Mouse (Mus musculus) cerebellum, adult 8-10 months (tissue): Measurements from ENCODE around the gene Cdh6.

Experiments used
- DNase-seq: peaks from one replicate; pipeline ENCODE4 v3.0.0; 2022

The Cdh6 gene

GRCm38 (mm10) chr15:13047910-13048309, 125.6 kb downstream of the Cdh6 start:
- no peak for DNase-seq

GRCm38 (mm10) chr15:13034436-13034835, 139.0 kb downstream of the Cdh6 start:
- no peak for DNase-seq

DNA sequence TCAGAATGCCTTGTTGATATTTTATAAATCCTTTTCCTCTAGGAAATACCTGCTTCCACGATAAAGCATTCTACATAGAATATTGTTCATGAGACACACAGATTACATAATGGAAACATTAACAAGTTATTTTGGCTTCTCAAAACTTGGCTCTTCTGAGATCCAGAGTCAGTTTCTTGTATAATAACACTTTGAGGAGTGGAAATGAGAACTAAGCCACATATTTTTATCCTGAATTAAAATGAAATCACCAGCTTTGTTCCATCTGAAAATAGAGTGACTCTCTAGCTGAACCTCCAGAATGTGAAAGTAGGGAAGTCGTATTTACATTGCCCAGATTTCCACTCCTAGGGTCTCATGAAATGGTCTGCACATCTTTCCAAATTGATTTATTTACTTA, 142.8 kb downstream of the Cdh6 start:
- DNase-seq = no peak

GRCm38 (mm10) chr15:13027513-13027912, 146.0 kb downstream of the Cdh6 start:
- DNase-seq = no peak

DNA sequence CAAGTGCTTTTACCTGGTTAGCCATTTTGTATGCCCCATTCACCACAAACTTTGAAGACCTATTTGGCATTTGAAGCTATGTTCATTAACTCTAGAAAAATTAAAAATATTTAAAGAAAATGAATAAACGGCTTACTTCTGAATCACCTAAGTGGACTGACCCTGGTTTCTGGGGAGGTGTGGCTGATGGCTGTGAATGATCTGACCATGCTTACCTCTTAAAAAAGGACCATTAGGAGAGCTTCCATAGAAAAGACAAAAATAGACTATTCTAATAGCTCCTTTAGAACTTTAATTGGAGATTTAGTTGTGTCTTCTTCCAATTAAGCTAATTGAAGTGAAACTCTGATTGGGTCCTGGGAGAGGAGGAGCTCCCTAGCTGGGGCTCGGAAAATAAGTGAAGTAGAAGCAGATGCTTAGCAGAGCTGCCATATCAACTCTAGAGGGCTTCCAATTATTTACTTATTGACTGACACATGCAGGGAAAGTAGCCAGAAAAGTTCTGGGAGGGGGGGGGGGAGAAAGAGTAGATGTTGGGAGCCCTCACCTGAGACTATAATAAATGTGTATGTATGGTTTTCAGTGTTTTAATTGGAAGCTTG, 156.6 kb downstream of the Cdh6 start:
- no peak for DNase-seq

GRCm38 (mm10) chr15:13008803-13009202, 164.7 kb downstream of the Cdh6 start:
- DNase-seq = no peak

GRCm38 (mm10) chr15:13005934-13006333, 167.5 kb downstream of the Cdh6 start:
- DNase-seq = no peak

- no peak for DNase-seq
Measured at GRCm38 (mm10) chr15:13001549-13001948, 171.9 kb downstream of the Cdh6 start.

GRCm38 (mm10) chr15:12994563-12995359, 178.7 kb downstream of the Cdh6 start:
- no peak for DNase-seq
